Mouse (Mus musculus): ENCODE measurements around the gene Abcc6. TPM values are rescaled to one million over a fixed set of nuclear protein-coding genes. Genes with fewer than 3 reads are reported as not detected.

The Abcc6 gene
- polyA plus RNA-seq (2012; rRNA removed) (12.0 and 12.4 TPM in 2 replicates), polyA plus RNA-seq (2014; fragmentation: Nextera tagmentation; extraction: Ambion mirVana) (4.1 and 7.8 TPM in 2 replicates)

DNA sequence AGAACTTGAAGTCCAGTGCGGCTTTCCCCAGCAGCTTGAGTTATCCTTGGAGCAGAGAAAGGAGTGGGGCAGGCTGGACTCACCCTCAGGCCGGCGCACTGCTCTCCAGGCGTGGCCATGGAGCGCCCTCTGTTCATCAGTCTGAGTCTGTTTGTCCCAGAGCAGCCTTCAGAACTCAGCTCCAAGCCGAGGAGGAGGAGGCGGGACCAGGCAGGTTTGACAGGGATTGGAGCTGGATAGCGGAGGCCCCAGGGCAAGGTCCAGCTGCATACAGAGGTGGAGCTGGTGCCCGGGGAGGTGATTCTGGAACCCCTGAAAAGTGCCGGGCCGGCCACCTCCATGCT lies at the start of gene Abcc6:
Abcc6 (minus strand) TSS at position 158 of the 344 bp plus-strand sequence.
- DNase-seq (ENCODE audit: low read depth in 3 of 3, low spot score in 3 of 3) (no peak), ATAC-seq (ENCODE audit: insufficient read depth) (peak; percentile 45)
- TF ChIP-seq EP300 (IDR thresholded peaks at IDR 0.05; ENCODE audit: low read depth) (no peak), CTCF (IDR thresholded peaks at IDR 0.05; ENCODE audit: low read depth) (no peak)
- 39% methylated on average over 11 of the region's 11 CpGs for WGBS (ENCODE audit: insufficient replicate concordance)
- Histone ChIP-seq H3K9ac (replicated peaks) (no peak within 1 kb of the TSS), H3K27ac (no peak within 1 kb of the TSS), H3K36me3 (replicated peaks; ENCODE audit: control insufficient read depth, insufficient read depth, low read depth) (no peaks in the 10 kb centered on the region), H3K9me3 (ENCODE audit: control insufficient read depth, low read length) (no peaks in the 10 kb centered on the region), H3K4me1 (replicated peaks; ENCODE audit: control insufficient read depth in 2 of 2, insufficient read depth in 2 of 2, low read length in 1 of 2) (peaks cover 15 to 38% of the 10 kb centered on the region in 2 experiments), H3K4me3 (ENCODE audit: insufficient read depth in 1 of 2, low read depth in 2 of 2, low read length in 2 of 2) (peak within 1 kb of the TSS; percentile 11 to 25; a peak in 2 of 4 replicates), H3K4me2 (ENCODE audit: low read depth) (peak within 1 kb of the TSS; percentile 37), H3K27me3 (ENCODE audit: control insufficient read depth, insufficient read depth, low read length) (no peaks in the 10 kb centered on the region)

DNA sequence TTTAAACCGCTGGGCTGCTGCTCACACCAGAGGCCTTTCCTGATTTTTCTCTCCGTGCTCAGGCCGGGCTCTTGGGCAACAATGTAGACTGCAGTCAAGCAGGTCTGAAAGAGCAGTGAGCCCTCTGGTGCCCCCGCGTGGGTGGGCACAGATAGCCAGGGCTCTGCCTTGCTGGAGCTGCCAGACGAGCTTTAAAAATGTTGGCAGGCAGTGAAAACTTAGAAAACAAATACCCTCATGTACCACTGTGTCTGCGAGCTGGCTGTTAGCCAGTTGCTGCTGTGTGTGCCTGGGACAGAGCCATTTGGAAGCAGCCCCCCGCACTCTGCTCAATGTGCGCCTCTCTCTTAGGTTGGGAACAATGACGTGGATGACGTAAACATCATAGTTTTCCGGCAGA lies 47.6 kb upstream of the Abcc6 start:
- DNase-seq (ENCODE audit: low read depth in 3 of 3, low spot score in 3 of 3) (no peak), ATAC-seq (ENCODE audit: insufficient read depth) (no peak)
- no peak overlapping the region for H3K9ac ChIP-seq (replicated peaks)
- no peak overlapping the region for H3K4me3 ChIP-seq (ENCODE audit: insufficient read depth in 1 of 2, low read depth in 2 of 2, low read length in 2 of 2)
- peaks cover 29% of the 10 kb centered on the region for H3K36me3 ChIP-seq (replicated peaks; ENCODE audit: control insufficient read depth, insufficient read depth, low read depth)
- no peak overlapping the region for H3K4me2 ChIP-seq (ENCODE audit: low read depth)
- WGBS (ENCODE audit: insufficient replicate concordance) = 81% methylated on average over 12 of the region's 12 CpGs
- no peaks in the 10 kb centered on the region for H3K9me3 ChIP-seq (ENCODE audit: control insufficient read depth, low read length)
- H3K27ac ChIP-seq = no peak overlapping the region
- no peak for TF ChIP-seq EP300 (IDR thresholded peaks at IDR 0.05; ENCODE audit: low read depth)
- no peak for TF ChIP-seq CTCF (IDR thresholded peaks at IDR 0.05; ENCODE audit: low read depth)
- no peaks in the 10 kb centered on the region for H3K27me3 ChIP-seq (ENCODE audit: control insufficient read depth, insufficient read depth, low read length)
- H3K4me1 ChIP-seq (replicated peaks; ENCODE audit: control insufficient read depth in 2 of 2, insufficient read depth in 2 of 2, low read length in 1 of 2) = no peaks in the 10 kb centered on the region

DNA sequence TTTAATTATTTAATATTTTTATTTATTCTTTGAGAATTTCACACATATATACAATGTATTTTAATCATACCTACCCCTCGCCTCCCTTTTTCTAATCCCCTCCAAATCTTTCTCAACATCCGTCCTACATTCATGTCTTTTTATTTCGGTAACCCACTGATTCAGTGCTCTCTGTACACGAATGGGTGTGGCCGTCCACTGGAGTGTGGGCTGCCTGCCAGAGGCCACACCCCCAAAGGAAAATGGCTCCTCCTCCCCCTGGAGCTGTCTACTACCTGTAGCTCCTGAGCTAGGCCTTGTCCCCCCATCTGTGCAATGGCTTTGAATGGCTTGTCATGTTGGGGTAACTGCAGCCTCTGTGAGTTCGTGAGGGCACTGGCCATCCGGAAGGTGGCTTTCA lies 46.7 kb upstream of the Abcc6 start:
- H3K4me3 ChIP-seq (ENCODE audit: insufficient read depth in 1 of 2, low read depth in 2 of 2, low read length in 2 of 2) = no peak overlapping the region
- peaks cover 30% of the 10 kb centered on the region for H3K36me3 ChIP-seq (replicated peaks; ENCODE audit: control insufficient read depth, insufficient read depth, low read depth)
- H3K9me3 ChIP-seq (ENCODE audit: control insufficient read depth, low read length) = no peaks in the 10 kb centered on the region
- TF ChIP-seq EP300 (IDR thresholded peaks at IDR 0.05; ENCODE audit: low read depth) = no peak
- no peak for TF ChIP-seq CTCF (IDR thresholded peaks at IDR 0.05; ENCODE audit: low read depth)
- H3K4me1 ChIP-seq (replicated peaks; ENCODE audit: control insufficient read depth in 2 of 2, insufficient read depth in 2 of 2, low read length in 1 of 2) = no peaks in the 10 kb centered on the region
- H3K27me3 ChIP-seq (ENCODE audit: control insufficient read depth, insufficient read depth, low read length) = no peaks in the 10 kb centered on the region
- no peak overlapping the region for H3K27ac ChIP-seq
- no peak overlapping the region for H3K9ac ChIP-seq (replicated peaks)
- 68% methylated on average over 7 of the region's 7 CpGs for WGBS (ENCODE audit: insufficient replicate concordance)
- no peak for ATAC-seq (ENCODE audit: insufficient read depth)
- DNase-seq (ENCODE audit: low read depth in 3 of 3, low spot score in 3 of 3) = no peak
- no peak overlapping the region for H3K4me2 ChIP-seq (ENCODE audit: low read depth)

DNA sequence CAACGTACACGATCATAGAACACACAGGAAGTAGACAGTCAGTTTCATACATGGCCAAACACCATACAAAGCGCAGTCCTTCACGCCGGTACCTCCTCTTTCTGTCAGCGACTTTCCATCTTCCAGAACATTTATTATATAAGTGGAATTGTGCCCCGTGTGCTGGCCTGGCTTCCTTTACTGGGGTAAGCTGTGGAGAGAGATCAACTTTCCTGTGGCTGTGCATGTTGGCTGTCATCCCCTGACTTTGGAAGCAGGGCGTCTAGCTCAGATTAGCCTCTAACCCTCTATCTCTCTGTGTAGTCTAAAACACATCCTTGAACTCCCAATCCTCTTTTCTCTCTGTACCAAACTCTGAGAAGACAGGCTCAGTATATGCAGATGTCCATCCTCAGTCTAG lies 38.7 kb upstream of the Abcc6 start:
- Histone ChIP-seq H3K27me3 (ENCODE audit: control insufficient read depth, insufficient read depth, low read length) (no peaks in the 10 kb centered on the region), H3K4me1 (replicated peaks; ENCODE audit: control insufficient read depth in 2 of 2, insufficient read depth in 2 of 2, low read length in 1 of 2) (no peaks in the 10 kb centered on the region), H3K4me3 (ENCODE audit: insufficient read depth in 1 of 2, low read depth in 2 of 2, low read length in 2 of 2) (no peak overlapping the region), H3K9ac (replicated peaks) (no peak overlapping the region), H3K4me2 (ENCODE audit: low read depth) (no peak overlapping the region), H3K36me3 (replicated peaks; ENCODE audit: control insufficient read depth, insufficient read depth, low read depth) (peaks cover 27% of the 10 kb centered on the region), H3K27ac (no peak overlapping the region), H3K9me3 (ENCODE audit: control insufficient read depth, low read length) (no peaks in the 10 kb centered on the region)
- 79% methylated on average over 8 of the region's 8 CpGs for WGBS (ENCODE audit: insufficient replicate concordance)
- TF ChIP-seq EP300 (IDR thresholded peaks at IDR 0.05; ENCODE audit: low read depth) (no peak), CTCF (IDR thresholded peaks at IDR 0.05; ENCODE audit: low read depth) (no peak)
- DNase-seq (ENCODE audit: low read depth in 3 of 3, low spot score in 3 of 3) = no peak
- ATAC-seq (ENCODE audit: insufficient read depth) = no peak

DNA sequence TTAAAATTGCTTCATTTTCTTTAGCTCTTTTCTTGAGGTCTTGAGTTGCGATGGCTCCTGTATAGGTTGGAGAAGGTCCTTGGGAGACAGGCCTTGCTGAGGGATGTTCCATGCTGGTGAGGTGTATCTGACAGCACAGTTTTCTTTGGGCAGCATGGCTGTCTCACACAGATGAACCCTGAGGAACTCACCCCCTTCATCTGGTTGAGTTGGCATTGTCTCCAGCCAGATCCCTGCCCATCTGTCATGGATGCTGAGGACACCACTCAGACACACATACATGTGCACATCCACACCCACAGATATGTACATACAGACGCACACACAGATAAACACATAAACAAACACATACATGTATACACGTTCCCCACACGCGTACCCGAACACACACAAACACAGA lies 33.2 kb upstream of the Abcc6 start:
- 86% methylated on average over 6 of the region's 6 CpGs for WGBS (ENCODE audit: insufficient replicate concordance)
- TF ChIP-seq EP300 (IDR thresholded peaks at IDR 0.05; ENCODE audit: low read depth) (no peak), CTCF (IDR thresholded peaks at IDR 0.05; ENCODE audit: low read depth) (no peak)
- H3K4me2 ChIP-seq (ENCODE audit: low read depth) = no peak overlapping the region
- H3K4me1 ChIP-seq (replicated peaks; ENCODE audit: control insufficient read depth in 2 of 2, insufficient read depth in 2 of 2, low read length in 1 of 2) = no peaks in the 10 kb centered on the region
- no peaks in the 10 kb centered on the region for H3K27me3 ChIP-seq (ENCODE audit: control insufficient read depth, insufficient read depth, low read length)
- no peak for ATAC-seq (ENCODE audit: insufficient read depth)
- no peak overlapping the region for H3K27ac ChIP-seq
- H3K4me3 ChIP-seq (ENCODE audit: insufficient read depth in 1 of 2, low read depth in 2 of 2, low read length in 2 of 2) = no peak overlapping the region
- peaks cover 11% of the 10 kb centered on the region for H3K36me3 ChIP-seq (replicated peaks; ENCODE audit: control insufficient read depth, insufficient read depth, low read depth)
- H3K9me3 ChIP-seq (ENCODE audit: control insufficient read depth, low read length) = no peaks in the 10 kb centered on the region
- no peak overlapping the region for H3K9ac ChIP-seq (replicated peaks)
- DNase-seq (ENCODE audit: low read depth in 3 of 3, low spot score in 3 of 3) = no peak
